Mouse (Mus musculus) liver, adult (tissue): ENCODE data around the gene Vars2.

Experiments
- GATA4 ChIP-seq: IDR thresholded peaks from 2 replicates; pipeline ENCODE4 v1.6.1; 2014; ENCODE audit warnings: mild to moderate bottlenecking, low read length; ENCODE audit not compliant: insufficient replicate concordance

Gene Vars2

GRCm38 (mm10) chr17:35667334-35668065 lies at the start of gene Vars2:
Gene Vars2 (minus strand): TSS chr17:35667592.
- no peak; the same call in 1 of the 2 replicates for TF ChIP-seq GATA4

- no peak for TF ChIP-seq GATA4
Observed at GRCm38 (mm10) chr17:35717080-35717479, 49.7 kb upstream of the Vars2 start.

GRCm38 (mm10) chr17:35716114-35716513 lies 48.7 kb upstream of the Vars2 start:
- no peak for TF ChIP-seq GATA4

- no peak for TF ChIP-seq GATA4
Observed at GRCm38 (mm10) chr17:35710705-35711347, 43.4 kb upstream of the Vars2 start.

- no peak for TF ChIP-seq GATA4
Observed at GRCm38 (mm10) chr17:35708611-35709010, 41.2 kb upstream of the Vars2 start.

GRCm38 (mm10) chr17:35707929-35708328 lies 40.5 kb upstream of the Vars2 start:
- no peak for TF ChIP-seq GATA4

- TF ChIP-seq GATA4 = no peak
Observed at GRCm38 (mm10) chr17:35705836-35706235, 38.4 kb upstream of the Vars2 start.

- no peak for TF ChIP-seq GATA4
Observed at GRCm38 (mm10) chr17:35704621-35705464, 37.5 kb upstream of the Vars2 start, which contains the start of gene Ddr1. Gene Ddr1 (minus strand): TSS chr17:35704621.

GRCm38 (mm10) chr17:35703751-35704271 lies 36.4 kb upstream of the Vars2 start:
- no peak for TF ChIP-seq GATA4

- no peak for TF ChIP-seq GATA4
Observed at GRCm38 (mm10) chr17:35703065-35703464, 35.7 kb upstream of the Vars2 start.

- no peak for TF ChIP-seq GATA4
Observed at GRCm38 (mm10) chr17:35702605-35703004, 35.2 kb upstream of the Vars2 start.

GRCm38 (mm10) chr17:35701978-35702461 lies 34.6 kb upstream of the Vars2 start:
- no peak for TF ChIP-seq GATA4

GRCm38 (mm10) chr17:35701203-35701977 lies 34.0 kb upstream of the Vars2 start:
- TF ChIP-seq GATA4 = no peak

GRCm38 (mm10) chr17:35700371-35700961 lies 33.1 kb upstream of the Vars2 start:
- TF ChIP-seq GATA4 = no peak

GRCm38 (mm10) chr17:35699919-35700318 lies 32.5 kb upstream of the Vars2 start:
- no peak for TF ChIP-seq GATA4

GRCm38 (mm10) chr17:35698501-35698883 lies 31.1 kb upstream of the Vars2 start:
- no peak for TF ChIP-seq GATA4
